Mouse (Mus musculus) megakaryocyte, embryonic 14.5 days (primary cell): ENCODE data around the gene Cadps2.

ENCODE experiments used
- FLI1 ChIP-seq: IDR thresholded peaks from 2 replicates; pipeline ENCODE4 v1.6.1; 2012; ENCODE audit warnings: low read length, inconsistent platforms, mixed read lengths
- GATA1 ChIP-seq: IDR thresholded peaks from 3 replicates; pipeline ENCODE4 v1.6.1; 2012; ENCODE audit warnings: mixed read lengths, low read length, inconsistent platforms, borderline replicate concordance

- TF ChIP-seq GATA1 (no peak), FLI1 (no peak)
Measured at GRCm38 (mm10) chr6:23281514-23281820, 557.8 kb downstream of the Cadps2 start.
